Mouse (Mus musculus): ENCODE results near the gene Dars.

Dars gene

GRCm38 (mm10) chr1:128416584-128417532 lies at the start of gene Dars:
Gene Dars (minus strand): TSS chr1:128417368.
- DNase-seq (ENCODE audit: low read depth in 2 of 2, low spot score in 2 of 2): peak; percentile 91 to 97

- DNase-seq (ENCODE audit: low read depth in 2 of 2, low spot score in 2 of 2): no peak
Observed at GRCm38 (mm10) chr1:128466828-128467227, 49.7 kb upstream of the Dars start.

- DNase-seq (ENCODE audit: low read depth in 2 of 2, low spot score in 2 of 2): no peak
Observed at GRCm38 (mm10) chr1:128463478-128463877, 46.3 kb upstream of the Dars start.

GRCm38 (mm10) chr1:128462389-128462788 lies 45.2 kb upstream of the Dars start:
- DNase-seq (ENCODE audit: low read depth in 2 of 2, low spot score in 2 of 2): no peak

- no peak for DNase-seq (ENCODE audit: low read depth in 2 of 2, low spot score in 2 of 2)
Observed at GRCm38 (mm10) chr1:128460780-128461179, 43.6 kb upstream of the Dars start.

GRCm38 (mm10) chr1:128459439-128459838 lies 42.3 kb upstream of the Dars start:
- DNase-seq (ENCODE audit: low read depth in 2 of 2, low spot score in 2 of 2): no peak

- no peak for DNase-seq (ENCODE audit: low read depth in 2 of 2, low spot score in 2 of 2)
Observed at GRCm38 (mm10) chr1:128459011-128459410, 41.8 kb upstream of the Dars start.

GRCm38 (mm10) chr1:128456844-128457445 lies 39.8 kb upstream of the Dars start:
- DNase-seq (ENCODE audit: low read depth in 2 of 2, low spot score in 2 of 2): no peak

GRCm38 (mm10) chr1:128456271-128456670 lies 39.1 kb upstream of the Dars start:
- no peak for DNase-seq (ENCODE audit: low read depth in 2 of 2, low spot score in 2 of 2)

GRCm38 (mm10) chr1:128452210-128452609 lies 35.0 kb upstream of the Dars start:
- no peak for DNase-seq (ENCODE audit: low read depth in 2 of 2, low spot score in 2 of 2)

- DNase-seq (ENCODE audit: low read depth in 2 of 2, low spot score in 2 of 2): no peak
Observed at GRCm38 (mm10) chr1:128451183-128451582, 34.0 kb upstream of the Dars start.

GRCm38 (mm10) chr1:128447206-128447902 lies 30.2 kb upstream of the Dars start:
- peak; percentile 49 to 59 for DNase-seq (ENCODE audit: low read depth in 2 of 2, low spot score in 2 of 2)

GRCm38 (mm10) chr1:128443890-128444839 lies 27.0 kb upstream of the Dars start:
- no peak for DNase-seq (ENCODE audit: low read depth in 2 of 2, low spot score in 2 of 2)

GRCm38 (mm10) chr1:128441129-128441473 lies 23.9 kb upstream of the Dars start:
- no peak for DNase-seq (ENCODE audit: low read depth in 2 of 2, low spot score in 2 of 2)

GRCm38 (mm10) chr1:128440386-128441128 lies 23.4 kb upstream of the Dars start:
- no peak for DNase-seq (ENCODE audit: low read depth in 2 of 2, low spot score in 2 of 2)

GRCm38 (mm10) chr1:128439618-128440017 lies 22.4 kb upstream of the Dars start:
- no peak for DNase-seq (ENCODE audit: low read depth in 2 of 2, low spot score in 2 of 2)

GRCm38 (mm10) chr1:128438526-128438925 lies 21.4 kb upstream of the Dars start:
- no peak for DNase-seq (ENCODE audit: low read depth in 2 of 2, low spot score in 2 of 2)

GRCm38 (mm10) chr1:128437276-128437675 lies 20.1 kb upstream of the Dars start:
- no peak for DNase-seq (ENCODE audit: low read depth in 2 of 2, low spot score in 2 of 2)

GRCm38 (mm10) chr1:128436015-128436414 lies 18.8 kb upstream of the Dars start:
- DNase-seq (ENCODE audit: low read depth in 2 of 2, low spot score in 2 of 2): peak in 1 of 2 experiments; percentile 2

- DNase-seq (ENCODE audit: low read depth in 2 of 2, low spot score in 2 of 2): no peak
Observed at GRCm38 (mm10) chr1:128435551-128435950, 18.4 kb upstream of the Dars start.

All from CD8-positive naive resting alpha-beta T cell, adult 2 months (primary cell).